Mouse (Mus musculus): Measurements from ENCODE around the gene Smim15.

Smim15 gene

DNA sequence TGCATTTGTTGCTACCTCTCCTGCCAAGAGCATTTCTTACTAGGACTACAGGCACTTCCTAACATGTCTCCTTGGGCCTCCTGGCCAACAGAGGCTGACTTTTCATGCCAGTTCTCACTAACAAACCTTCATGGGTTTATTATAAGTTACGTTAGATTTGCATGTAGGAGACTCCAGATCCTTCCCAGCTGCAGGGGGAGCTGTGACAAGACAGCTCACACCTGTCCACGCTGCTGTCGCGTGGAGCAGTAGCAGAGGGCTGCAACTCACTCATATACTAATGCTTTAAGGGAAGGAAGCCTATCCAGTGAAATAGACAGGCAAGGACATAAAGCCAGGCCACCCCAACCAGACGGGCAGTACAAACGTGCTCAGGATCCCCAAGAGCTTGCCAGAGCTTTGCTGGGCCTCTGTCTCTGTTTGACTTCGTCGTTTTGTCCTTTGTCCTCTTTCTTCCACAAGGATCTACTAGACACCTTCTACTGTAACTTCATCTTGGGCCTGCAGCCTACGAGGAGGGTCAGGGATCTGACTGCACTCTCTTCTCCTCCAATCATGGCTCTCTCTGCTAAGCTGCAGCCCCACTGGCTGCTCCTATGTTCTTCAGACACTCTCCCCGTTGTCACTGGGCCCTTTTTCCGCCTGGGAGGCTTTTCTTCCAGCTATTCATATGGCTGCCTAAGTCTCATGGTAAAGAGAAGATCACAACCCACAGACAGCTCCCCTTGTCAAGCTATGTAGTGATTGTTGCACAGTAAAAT, 19.3 kb downstream of the Smim15 start:
- DNase-seq: no peak

DNA sequence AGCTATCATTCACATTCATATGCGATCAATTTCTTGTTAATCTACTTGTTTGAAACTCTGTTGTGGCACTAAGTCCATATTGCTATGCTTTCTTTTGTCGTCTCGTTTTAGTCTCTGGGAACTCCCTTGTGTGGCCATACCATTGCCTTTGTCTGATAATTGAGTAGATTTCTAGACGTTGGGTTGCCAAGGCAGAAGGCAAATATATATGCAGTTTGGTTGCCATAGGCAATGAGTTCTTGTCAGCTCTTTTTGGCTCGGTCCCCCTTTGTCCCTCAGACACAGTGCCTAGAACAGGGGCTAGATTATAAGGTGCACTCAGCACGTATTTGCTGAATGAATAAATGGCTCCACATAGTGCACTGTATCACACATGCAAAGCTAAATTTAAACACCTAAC, 20.1 kb downstream of the Smim15 start:
- no peak for DNase-seq

DNA sequence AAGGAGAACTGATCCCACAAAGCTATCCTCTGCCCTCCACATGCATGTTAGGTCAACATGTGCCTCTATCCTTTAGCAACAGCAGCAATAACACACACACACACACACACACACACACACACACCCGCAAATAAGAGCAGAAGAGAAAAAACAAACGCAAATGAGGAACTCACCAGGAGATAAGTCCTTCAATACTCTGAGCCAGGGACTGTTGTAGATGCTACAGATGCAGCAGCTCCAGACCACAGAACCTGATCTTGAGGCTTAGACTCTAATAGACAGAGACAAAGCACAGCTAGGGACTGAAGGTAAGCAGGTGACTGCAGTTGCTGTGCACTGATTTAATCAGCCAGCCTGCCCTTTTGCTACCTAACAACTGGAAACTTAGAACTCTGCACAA, 21.8 kb downstream of the Smim15 start:
- DNase-seq: no peak

DNA sequence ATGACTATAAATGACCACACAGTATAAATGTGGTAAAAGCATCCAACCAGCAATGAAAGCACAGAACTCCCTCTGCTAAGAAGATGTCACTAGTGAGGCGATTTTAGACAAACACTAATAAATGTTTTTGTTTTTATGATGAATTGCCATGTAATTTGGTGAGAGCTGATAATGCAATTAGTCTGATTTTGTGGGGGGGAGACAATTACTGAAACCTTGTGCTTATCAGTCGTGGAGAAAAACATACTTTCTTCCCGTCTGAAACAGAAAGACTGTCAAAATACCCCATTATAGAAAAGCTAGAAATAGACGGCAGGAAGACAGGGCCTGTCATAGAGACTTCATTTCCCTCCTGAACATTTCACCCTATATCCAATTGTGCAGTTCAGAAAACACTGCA, 24.9 kb downstream of the Smim15 start:
- no peak for DNase-seq

DNA sequence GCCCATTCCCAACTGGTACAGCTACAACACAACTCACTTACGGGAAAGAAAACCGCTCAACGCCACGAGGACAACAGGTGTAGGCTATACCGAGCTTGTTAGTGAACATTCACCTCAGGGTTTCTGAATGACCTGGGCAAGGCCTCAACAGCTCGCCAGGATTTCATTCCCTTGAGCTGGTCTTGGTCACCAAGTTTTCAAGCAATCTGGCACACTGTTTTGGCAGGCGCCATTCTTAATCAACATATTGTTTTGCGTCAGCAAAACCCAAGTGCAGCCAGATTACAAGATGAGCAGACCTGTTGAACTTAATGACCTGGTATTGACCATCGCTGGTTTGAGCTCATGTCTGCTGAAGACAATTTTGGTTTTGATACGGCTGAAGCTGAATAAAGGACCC, 25.9 kb downstream of the Smim15 start:
- DNase-seq: no peak

DNA sequence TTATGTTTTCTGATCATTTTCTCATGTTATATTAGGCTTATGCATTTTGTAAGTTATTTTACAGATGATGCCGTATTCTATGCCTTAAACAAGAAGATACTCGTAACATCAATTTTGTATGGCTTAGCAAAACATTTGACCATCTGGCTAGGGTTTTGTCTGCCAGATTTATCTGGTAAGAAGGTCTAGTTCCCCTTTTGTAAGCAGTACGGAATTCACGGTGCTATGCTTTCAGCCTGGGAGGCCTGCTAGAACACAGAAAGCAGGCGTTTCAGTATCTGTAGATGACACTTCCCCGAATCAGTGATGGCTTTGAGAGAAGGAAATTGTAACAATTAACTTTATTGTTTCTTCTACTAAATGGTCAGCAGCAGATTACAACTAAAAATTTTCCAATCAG, 33.2 kb downstream of the Smim15 start:
- no peak for DNase-seq

DNA sequence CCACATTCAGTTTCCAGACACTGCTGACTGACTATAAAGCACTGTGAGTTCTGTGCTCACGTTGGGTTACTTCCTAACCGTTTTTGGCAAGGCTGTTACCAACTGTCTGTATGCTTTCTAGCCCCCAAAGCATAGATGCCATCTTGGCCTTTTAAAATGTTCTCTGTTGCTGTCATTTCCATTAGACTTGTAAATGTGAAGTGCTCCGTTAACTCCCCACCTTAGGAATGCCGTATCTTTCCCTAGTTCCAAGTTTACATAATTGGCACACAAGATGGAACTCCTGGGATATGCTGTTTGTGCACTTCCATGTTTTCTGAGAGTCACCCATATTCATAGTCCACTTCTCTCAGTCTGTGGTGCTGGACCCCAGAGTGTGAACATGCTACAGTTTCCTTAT, 33.7 kb downstream of the Smim15 start:
- DNase-seq: peak; percentile 55

DNA sequence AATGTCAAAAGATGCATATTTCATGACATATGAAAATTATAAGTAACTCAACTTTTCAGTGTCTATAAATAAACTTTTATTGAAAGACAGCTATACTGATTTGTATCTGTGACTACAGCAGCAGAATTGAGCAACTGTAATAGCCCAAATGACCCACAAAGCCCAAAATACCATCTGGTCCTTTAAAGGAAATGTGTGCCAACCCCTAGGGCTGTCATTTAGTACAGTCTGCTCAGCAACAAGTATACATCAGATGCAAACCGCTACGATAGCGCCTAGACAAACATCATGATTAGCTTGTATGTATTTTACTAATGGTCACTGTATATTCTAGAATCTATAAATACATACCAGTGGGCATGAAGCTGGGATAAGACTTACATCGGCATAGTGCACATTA, 39.8 kb downstream of the Smim15 start:
- no peak for DNase-seq

DNA sequence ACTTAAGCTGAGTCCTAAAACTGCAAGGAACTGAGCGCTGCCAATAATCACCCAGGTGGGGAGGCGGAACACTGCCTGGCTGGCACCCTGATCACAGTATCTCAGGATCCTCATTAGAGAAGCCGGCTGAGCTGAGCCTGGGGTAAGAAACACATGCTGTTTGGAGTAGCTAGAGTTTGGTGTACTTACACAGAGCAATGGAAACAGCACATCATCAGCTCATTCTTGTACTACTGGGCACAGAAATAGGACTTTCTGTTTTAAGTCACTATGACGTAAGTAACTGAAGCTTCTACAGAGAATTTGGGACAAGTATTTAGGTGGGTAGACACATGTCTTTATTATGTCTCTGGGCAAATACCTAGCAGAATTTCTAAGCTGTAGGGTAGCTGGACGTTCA, 41.8 kb downstream of the Smim15 start:
- no peak for DNase-seq

DNA sequence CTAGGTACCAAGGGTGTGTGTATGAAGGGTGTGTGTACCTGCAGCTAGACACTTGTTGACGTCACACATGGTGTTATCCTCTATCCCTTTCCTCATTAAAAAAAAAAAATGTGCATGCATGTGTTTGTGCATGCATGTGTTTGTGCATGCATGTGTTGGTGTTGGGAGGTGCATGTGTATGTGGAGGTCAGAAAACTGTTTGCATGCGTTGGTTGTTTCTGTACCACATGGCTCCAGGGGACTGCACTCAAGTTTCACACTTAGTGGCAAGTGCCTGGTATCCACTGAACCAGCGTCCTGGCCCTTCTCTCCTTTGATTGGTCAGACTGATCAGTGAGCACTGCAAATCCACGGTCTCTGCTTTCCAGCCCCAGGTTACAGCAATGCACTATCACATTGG, 42.5 kb downstream of the Smim15 start:
- no peak for DNase-seq

DNA sequence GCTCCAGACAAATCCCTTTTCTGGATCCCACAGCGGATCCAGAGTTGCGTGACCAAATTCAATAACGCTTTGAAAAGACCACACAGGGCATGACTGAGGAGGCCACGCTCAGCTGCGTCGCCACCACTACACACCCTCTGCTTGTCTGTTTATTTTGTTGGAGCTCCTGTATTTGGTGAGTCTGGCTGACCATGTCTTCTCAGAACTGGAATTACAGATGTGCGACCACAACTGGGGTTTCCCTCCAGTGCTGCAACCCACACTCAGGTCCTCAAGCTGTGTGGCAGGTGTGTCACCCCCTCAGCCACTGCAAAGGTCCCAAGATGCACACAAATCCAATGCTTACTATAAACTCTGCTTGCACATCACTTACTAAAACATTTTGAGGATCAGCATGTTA, 48.0 kb downstream of the Smim15 start:
- no peak for DNase-seq

DNA sequence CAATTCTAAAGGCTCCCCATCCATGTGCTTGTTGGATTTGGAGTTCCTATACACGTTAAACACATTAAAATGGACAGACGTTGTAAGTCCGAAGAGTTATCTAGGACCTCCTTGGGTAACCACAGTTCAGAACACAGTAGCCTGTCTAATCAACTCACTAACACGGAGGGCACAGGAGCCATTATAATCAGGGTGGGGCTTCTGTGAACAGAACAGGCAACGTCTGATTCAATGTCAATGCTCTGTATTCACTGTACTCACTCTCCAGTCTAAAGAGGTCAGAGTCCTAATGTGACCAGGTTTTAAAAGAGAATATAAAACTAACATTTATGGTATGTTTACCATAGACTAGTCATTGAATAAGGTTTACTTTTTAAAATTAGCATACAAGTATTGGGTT, 50.4 kb downstream of the Smim15 start:
- DNase-seq: no peak

DNA sequence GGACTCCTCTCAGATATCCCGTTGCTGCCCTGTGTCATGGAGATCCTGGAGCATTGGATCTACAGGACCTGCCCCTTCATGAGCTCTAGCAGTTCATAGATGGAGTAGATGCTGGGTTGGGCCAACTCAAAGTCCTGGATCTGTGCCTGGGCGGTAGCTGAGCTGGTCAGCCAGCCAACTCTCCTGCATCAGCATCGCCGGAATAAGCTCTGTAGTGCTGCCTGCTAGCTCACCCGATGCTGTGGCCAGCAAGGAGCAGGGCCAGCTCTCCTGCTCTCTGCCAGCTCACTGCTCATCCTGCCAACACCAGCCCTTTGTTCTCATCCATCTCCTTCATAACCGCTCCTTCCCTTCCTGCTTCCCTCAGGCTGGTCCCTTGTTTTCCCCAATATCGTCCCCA, 51.4 kb downstream of the Smim15 start:
- no peak for DNase-seq

DNA sequence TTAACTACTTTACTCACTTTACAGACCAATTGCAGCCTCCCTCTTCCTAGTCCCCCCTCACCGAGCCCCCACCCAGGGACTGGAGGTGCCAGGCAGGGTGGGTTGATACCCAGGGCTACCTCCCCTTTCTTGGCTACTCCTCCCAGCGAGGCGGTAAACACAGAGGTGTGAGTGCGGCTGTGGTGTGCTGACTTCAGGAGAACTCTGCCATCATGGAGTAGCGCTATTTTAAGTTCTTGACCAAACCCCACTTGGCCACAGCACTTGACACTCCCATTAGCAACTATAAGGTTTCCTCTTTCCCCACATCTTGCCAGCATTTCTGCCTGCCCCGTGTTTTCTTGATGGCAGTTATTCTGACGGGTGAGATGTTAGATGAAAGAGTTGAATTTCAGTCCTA, 52.2 kb downstream of the Smim15 start:
- DNase-seq: no peak

All from retina, postnatal 1 day (tissue).